Mouse (Mus musculus): ENCODE results near the gene Olfr1465.

The Olfr1465 gene

DNA sequence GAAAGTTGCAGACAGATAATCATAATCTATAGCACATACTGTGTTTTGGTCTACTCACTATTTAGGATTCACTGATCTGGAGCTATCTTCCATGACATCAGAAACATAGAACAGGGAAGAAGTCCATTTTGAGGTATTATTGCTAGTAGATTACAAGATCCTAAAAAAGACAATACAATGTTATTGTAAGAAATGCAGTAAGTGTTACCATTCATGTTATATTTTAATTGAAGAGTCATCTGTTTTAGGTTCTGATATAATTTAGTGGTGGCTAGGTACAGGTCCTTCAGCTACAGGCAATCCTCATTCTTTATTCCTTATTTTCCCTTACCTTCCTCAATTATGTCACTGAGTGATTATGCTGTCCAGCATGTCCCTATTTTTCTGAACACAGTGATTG lies at the start of gene Olfr1465:
Gene Olfr1465 (minus strand): TSS at position 101 of the 400 bp plus-strand sequence.
- no peak for DNase-seq (ENCODE audit: low spot score)

DNA sequence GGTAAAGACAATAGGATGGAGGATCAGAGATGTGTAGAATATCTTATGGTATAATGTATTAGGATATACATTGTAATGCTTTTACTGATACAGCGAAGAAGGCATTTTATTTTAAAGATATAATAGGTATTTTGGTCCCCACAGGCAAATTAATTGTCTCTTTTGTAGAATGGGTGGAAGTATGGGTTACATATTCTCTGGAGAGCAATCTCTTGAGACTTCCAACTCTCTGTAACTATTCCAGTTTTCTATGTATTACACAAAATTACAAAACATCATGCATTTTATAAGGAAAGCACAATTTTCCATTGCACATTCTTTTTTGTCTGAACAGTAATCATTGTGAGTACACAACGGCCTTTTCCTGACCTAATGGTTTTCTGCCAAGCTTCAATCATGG lies 46.6 kb upstream of the Olfr1465 start, which contains the start of gene Olfr1467:
Gene Olfr1467 (plus strand): TSS at position 301 of the 400 bp plus-strand sequence.
- DNase-seq (ENCODE audit: low spot score), result no peak

DNA sequence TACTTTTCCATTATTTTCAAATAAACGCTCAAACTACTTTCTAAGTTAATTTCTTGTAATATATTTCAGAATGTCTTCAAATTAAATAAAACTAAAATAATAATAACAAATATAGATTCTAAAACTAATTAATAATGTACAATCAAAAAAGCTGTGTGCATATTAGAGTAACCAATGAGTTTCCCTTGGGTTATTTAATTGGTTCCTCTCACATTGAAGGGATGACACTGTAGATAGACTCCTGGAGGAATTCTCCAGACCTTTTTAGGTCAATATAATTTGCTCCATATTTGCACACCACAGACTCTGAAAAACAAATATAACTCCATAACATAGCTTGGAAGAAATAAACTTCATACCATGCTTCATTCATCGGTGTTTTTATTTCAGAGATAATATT lies 23.2 kb upstream of the Olfr1465 start, which contains the start of gene Olfr1466:
Gene Olfr1466 (plus strand): TSS at position 301 of the 400 bp plus-strand sequence.
- DNase-seq (ENCODE audit: low spot score), result no peak

Measured in embryo, embryonic 10 days (tissue).